Mouse (Mus musculus) retina, postnatal 7 days (tissue): ENCODE results near the gene Atp11b.

Experiments
- DNase-seq: peaks from one replicate; pipeline ENCODE4 v3.0.0-alpha.2; 2012; ENCODE audit warnings: low read depth, low spot score

Atp11b gene

DNA sequence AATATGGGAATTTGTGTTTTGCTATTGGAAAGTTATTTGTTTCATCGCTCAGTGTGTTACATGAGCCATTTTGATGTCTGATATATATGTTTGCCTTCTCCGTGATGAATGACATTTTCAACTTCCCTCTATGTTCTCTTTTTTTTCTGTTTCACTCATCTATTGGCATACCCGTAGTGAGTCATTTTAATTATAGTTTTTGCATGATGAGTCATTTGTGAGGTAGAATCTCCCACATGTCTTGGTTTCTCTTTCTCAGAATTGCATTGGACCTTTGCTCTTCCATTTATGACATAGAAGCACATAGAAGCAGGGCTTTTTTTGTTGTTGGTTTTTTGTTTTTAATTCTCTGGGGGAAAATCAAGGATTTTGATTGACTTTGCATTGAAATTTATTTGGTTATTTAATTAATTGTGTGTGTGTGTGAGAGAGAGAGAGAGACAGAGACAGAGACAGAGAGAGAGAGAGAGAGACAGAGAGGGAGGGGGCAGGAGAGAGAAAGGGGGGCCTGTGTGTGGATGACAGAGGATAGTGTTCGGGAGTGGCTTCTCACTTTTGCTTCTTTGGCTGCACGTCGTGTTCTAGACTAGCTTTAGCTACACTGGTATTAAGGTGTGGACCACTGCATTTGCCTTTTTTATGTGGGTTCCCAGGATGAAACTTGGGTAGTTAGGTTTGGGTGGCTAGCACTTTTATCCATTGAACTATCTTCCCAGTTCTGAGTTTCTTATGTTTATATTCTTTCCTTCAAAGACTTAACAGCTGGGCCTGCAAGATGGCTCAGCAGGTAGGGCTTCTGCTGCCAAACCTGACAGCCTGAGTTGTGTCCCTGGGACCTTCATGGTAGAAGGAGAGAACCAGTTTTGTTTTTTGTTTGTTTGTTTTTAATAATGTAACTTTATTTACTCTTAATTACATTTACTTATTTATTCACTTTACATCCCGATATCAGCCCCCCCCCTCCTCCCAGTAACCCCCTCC, 11.0 kb downstream of the Atp11b start:
- no peak for DNase-seq

DNA sequence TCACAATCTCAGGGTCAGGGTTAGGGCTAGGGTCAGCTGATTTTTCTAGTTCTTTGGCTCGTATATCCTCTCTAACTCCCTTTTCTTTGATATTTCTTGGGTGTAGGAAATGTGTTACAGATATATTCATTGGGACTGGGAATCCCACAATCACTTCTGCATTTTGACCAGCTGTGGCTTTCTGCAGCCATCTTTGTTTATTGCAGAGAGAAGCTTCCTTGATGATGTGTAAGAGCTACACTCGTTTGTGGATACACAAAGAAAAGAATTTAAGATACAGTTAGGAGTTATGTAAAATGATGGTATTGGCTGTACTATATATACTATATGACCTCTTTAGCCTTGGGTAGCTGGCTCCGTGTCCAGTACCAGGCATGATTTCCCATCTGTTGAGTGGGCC, 25.8 kb downstream of the Atp11b start:
- no peak for DNase-seq

DNA sequence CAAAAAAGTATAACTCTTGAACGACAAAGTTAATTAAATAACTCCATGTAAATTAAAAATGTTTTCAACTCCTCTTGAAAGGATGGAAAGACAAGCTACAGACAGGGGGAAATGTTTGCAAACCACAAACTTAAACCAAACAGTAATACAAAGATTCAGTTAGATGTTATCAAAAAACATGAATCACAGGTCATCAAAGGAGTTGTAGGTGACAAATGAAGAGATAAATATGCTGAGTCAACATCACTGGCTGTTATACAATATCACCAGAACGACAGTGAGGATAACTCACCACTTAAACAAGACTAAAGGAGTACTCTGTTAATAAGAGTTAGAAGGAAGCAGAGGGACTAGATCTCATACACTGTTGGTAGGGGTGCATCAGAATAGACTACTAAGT, 48.1 kb downstream of the Atp11b start:
- DNase-seq = no peak

DNA sequence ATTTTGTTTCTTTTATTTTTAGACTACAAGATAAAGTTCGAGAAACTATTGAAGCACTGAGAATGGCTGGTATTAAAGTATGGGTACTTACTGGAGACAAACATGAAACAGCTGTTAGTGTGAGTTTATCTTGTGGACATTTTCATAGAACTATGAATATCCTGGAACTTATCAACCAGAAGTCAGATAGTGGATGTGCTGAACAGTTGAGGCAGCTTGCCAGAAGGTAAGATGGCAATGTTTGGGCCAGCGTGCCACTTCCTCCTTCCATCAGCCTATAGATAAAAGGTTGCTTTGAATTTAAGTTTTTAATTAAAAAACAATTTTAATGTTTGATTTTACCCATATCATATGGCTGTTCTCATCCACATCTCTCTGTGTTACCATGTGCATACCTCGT, 66.0 kb downstream of the Atp11b start:
- DNase-seq = no peak

DNA sequence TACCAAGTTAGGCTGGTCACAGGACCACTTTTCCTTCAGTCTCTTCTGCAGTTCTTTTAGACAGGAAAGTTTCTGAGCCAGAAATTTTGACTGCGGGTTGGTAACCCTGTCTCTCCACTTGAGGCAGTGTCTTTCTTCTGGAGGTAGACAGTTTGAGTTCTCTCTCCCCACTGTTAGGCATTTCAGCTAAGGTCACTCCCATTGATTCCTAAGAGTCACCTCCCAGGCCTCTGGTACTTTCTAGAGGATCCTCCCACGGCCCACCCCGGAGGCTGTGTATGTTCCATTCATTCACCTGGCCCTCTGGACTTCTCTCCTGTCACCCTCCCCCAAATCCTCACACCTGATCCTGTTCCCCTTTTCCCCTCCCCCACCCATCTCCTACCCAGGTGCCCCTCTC, 68.1 kb downstream of the Atp11b start:
- DNase-seq = no peak

DNA sequence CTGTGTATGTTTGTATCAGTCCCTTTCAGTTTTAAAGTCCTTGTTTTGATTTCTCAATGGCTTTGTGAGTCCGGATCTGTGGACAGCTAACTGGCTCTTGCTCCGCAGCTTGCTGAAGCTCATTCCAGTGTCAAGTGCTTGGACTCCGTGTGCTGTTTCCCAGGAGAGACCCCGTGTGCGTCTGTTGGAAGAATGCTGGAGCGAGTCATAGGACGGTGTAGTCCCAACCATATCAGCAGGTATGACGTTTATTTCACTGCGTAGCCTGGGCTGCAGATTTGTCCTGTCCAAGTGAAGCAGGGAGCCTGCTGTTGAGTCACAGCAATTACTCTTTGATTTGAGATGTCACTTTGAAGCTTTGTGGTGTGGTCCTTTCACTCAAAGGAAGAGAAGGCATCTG, 95.4 kb downstream of the Atp11b start:
- no peak for DNase-seq

DNA sequence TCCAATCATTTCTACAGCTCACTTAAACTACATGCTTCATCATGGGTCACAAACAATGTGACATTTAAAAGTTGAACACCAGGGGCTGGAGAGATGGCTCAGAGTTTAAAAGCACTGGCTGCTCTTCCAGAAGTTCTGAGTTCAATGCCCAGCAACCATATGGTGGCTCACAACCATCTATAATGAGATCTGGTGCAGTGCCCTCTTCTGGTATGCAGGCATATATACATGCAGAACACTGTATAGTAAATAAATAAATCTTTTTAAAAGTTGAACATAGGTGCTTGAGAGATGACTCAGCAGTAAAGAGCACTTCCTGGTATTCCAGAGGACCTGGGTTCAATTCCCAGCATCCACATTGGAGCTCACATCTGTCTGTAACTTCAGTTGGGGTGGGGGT, 129.4 kb downstream of the Atp11b start:
- no peak for DNase-seq

DNA sequence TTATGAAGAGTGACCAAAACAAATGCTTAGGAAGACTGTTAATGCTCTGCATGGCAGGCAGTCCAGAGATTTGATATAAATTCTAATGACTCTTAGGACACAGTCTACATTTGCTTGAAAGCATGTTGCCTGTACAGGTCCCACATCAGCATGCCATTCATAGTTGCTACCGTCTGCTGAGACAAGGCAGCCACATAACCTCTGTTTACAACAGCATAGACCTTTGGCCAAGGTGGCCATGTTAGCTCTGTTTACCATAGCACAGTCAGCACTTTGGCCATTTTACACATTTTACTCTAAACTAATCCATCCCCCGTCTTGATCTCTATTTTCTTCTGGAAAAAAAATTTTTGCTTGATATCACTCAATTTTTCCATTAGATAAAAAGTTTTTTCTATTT, 135.6 kb downstream of the Atp11b start:
- DNase-seq = no peak

DNA sequence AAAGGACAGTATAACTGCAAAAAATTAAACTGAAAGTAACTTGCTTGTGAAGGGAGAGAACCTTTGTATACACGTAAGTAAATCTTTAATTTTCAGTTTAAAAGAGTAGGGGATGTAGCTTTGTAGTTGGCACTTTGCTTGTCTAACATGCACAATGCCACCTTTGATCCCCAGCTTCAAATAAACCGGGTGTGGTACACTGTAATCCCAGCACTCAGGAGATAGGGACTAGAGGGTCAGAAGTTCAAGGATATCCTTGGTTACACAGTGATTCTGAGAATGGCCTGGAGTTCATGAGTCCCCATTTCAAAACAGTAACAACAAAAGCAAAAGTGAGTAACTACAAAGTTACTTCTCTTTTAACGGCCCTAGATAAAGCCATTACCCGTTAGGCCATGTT, 137.2 kb downstream of the Atp11b start:
- DNase-seq = no peak

DNA sequence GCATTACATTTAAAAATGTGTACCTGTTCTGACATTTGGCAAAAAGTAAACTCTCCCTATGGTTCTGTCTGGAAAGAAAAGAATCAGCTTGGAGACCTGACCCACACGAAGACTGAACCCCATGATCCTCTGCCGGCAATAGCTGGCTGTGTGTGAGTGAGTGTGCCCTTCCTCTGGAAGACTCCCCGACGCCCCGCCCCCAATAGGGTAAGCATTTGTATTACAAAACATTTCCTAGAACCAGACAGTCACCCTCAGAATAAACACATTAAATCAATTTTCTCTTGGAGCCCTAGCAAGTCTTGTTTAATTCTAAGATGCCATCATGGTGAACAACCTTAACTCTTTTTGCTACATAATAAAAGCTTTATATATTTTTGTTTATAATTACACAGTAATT, 139.2 kb downstream of the Atp11b start:
- DNase-seq = no peak

DNA sequence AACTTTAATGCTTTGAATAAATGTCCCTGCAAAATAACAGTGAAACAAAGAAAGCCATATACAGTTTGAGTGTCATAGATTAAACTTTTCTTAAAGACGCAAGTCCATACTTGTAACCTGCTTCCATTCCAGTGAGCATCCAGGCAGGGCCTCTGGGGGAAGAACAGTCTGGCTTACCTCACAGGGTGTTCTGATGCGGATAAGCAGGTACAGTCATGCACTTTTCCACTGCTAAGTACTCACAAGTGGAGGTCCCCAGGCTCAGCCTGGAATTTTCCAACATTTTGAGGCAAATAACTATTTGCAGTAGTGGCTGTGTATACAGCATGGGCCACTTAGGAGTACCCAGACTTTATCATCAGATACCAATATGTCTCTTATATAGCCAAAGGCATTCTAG, 144.0 kb downstream of the Atp11b start:
- no peak for DNase-seq

DNA sequence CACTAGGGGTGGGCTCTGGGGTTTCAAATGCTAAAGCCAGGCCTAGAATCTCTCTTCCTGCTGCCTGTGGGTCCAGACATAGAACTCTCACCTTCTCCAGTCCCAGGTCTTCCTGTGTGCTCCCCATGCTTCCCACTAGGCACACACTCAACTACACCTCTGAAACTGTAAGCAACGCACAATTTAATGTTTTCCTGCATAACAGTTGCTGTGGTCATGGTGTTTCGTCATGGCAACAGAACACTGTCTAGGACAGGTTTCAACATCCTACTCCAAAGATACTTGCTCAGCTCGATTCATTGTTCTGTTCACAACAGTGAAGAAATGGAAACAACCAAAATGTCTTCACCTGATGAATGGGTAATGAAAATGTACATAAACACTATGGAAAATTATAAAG, 145.2 kb downstream of the Atp11b start:
- no peak for DNase-seq

DNA sequence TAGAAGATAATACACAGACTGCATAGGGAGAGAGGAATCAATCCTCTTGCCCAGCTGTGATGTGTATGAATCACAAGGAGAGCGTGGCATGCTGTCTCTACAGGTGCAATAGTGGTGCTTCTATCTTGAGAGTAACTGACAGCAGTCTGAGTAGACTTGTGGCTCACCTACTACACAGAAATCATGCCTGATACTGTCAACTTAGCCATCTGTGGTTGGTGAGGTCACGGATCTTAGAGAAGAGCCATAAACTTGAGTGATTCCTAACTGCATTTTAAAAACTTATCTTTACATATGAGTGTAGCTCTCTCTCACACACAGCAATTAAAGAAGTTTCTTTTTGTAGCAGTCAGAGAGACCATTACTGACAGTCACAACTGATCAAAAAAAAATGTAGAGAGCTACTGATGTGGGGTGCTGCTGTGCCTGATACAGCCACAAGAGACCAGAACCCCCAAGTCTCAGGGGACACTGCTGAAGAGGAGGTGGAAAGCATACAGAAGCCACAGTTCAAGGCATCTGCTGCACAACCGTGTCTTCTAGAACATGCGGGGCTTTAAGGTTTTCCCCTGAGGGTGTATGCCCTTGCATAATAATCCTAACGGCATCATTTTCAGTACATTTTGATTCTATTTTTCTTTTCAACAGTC, 146.8 kb downstream of the Atp11b start:
- DNase-seq = no peak
